Mouse (Mus musculus) brain, embryonic 14.5 days (tissue): Measurements from ENCODE around the gene Nr0b2. TPM values are rescaled to one million over a fixed set of nuclear protein-coding genes. Genes with fewer than 3 reads are reported as not detected.

Experiments used
- DNase-seq: peaks from one replicate; pipeline ENCODE4 v3.0.0-alpha.2; 2011; ENCODE audit warnings: low read depth
- CTCF ChIP-seq: fragments of 200-500 bp; IDR thresholded peaks from 2 replicates; pipeline ENCODE4 v1.5.1; 2012; ENCODE audit warnings: inconsistent platforms, mild to moderate bottlenecking, moderate library complexity, borderline replicate concordance; ENCODE audit not compliant: insufficient read depth, insufficient read length; ENCODE audit errors: extremely low read depth
- POLR2A ChIP-seq: fragments of 200-500 bp; IDR thresholded peaks from 2 replicates; pipeline ENCODE4 v1.6.1; 2012; ENCODE audit warnings: mild to moderate bottlenecking, inconsistent platforms, borderline replicate concordance; ENCODE audit not compliant: poor library complexity, insufficient read depth, insufficient read length, severe bottlenecking; ENCODE audit errors: extremely low read depth
- polyA plus RNA-seq: library from polyadenylated mRNA; depleted of rRNA; stranded (reverse); fragments of >200 nt; gene quantifications from 2 replicates; pipeline ENCODE4 v1.2.3, GENCODE M21; 2012

The Nr0b2 gene
- polyA plus RNA-seq, 1 experiment, result not detected

GRCm38 (mm10) chr4:133569291-133570065, 16.3 kb downstream of the Nr0b2 start:
- TF ChIP-seq CTCF (no peak), POLR2A (no peak)
- DNase-seq, result no peak

- TF ChIP-seq POLR2A (no peak), CTCF (no peak)
These were observed 16.9 kb downstream of the Nr0b2 start for GRCm38 (mm10) chr4:133570066-133570466.

GRCm38 (mm10) chr4:133574070-133574842, 21.1 kb downstream of the Nr0b2 start, which contains the start of gene Gpatch3:
TSS of gene Gpatch3 (plus strand) at chr4:133574745.
- DNase-seq, result peak; percentile 97
- TF ChIP-seq POLR2A, result peak; percentile 47; the same call in 1 of the 2 replicates
- TF ChIP-seq CTCF, result peak; percentile 19; the same call in 1 of the 2 replicates

More at GRCm38 (mm10) chr4:133570066-133570466, 16.9 kb downstream of the Nr0b2 start:
- DNase-seq, result no peak

- TF ChIP-seq CTCF (no peak), POLR2A (no peak)
- DNase-seq, result no peak
These were observed 21.6 kb downstream of the Nr0b2 start for GRCm38 (mm10) chr4:133574843-133575202.

GRCm38 (mm10) chr4:133577983-133578382, 24.8 kb downstream of the Nr0b2 start:
- no peak for TF ChIP-seq POLR2A
- no peak for TF ChIP-seq CTCF
- DNase-seq, result no peak

- no peak for TF ChIP-seq CTCF
- TF ChIP-seq POLR2A, result no peak
These were observed 30.5 kb downstream of the Nr0b2 start for GRCm38 (mm10) chr4:133583690-133584058.

GRCm38 (mm10) chr4:133584059-133584951, 31.1 kb downstream of the Nr0b2 start, which contains the start of gene Gpn2:
TSS of gene Gpn2 (plus strand) at chr4:133584362.
- TF ChIP-seq CTCF (no peak), POLR2A (peak; percentile 42; the same call in 1 of the 2 replicates)
- peak; percentile 95 for DNase-seq

More at GRCm38 (mm10) chr4:133583690-133584058, 30.5 kb downstream of the Nr0b2 start:
- no peak for DNase-seq

GRCm38 (mm10) chr4:133592570-133592969, 39.4 kb downstream of the Nr0b2 start:
- TF ChIP-seq POLR2A, result no peak
- TF ChIP-seq CTCF, result peak; percentile 93

GRCm38 (mm10) chr4:133595538-133595937, 42.4 kb downstream of the Nr0b2 start:
- no peak for DNase-seq
- TF ChIP-seq CTCF, result no peak
- no peak for TF ChIP-seq POLR2A

More at GRCm38 (mm10) chr4:133592570-133592969, 39.4 kb downstream of the Nr0b2 start:
- DNase-seq, result peak; percentile 75

- no peak for DNase-seq
- TF ChIP-seq CTCF (no peak), POLR2A (no peak)
These were observed 42.9 kb downstream of the Nr0b2 start for GRCm38 (mm10) chr4:133596084-133596483.
